Mouse (Mus musculus): ENCODE measurements around the gene Mccc2. TPM values are rescaled to one million over a fixed set of nuclear protein-coding genes. Genes with fewer than 3 reads are reported as not detected.

The Mccc2 gene
- polyA plus RNA-seq, 1 experiment from 2014 or later = 35.6 TPM

DNA sequence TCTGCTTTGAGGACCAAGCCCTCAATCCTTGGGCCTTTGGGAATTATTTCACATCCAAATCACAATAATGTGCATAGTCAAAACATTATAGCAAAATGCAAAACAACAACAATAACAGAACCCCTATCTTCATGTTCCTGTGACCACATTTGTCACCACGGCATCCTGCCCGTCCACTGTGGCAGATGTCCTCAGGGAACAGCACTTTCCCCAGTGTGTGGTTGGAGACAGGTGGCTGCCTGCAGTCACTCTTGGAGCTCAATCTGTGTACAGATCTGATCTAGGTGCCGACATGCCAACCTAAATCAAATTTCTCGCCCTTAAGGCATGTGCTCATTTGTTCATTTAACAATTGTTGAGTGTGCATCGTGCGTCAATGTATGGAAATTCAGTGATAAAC is 83.9 kb downstream of the Mccc2 start:
- no peak for DNase-seq
- no peak overlapping the region for H3K4me3 ChIP-seq (replicated peaks; ENCODE audit: low read depth, low read length)
- H3K9me3 ChIP-seq (ENCODE audit: control insufficient read depth, low read length) = no peaks in the 10 kb centered on the region
- no peak overlapping the region for H3K4me2 ChIP-seq (ENCODE audit: low read length)
- no peak overlapping the region for H3K27ac ChIP-seq (replicated peaks; ENCODE audit: low read depth, low read length)
- no peaks in the 10 kb centered on the region for H3K36me3 ChIP-seq (ENCODE audit: control insufficient read depth, insufficient read depth, low read length)
- 86% methylated on average over 6 of the region's 6 CpGs for WGBS
- H3K4me1 ChIP-seq (ENCODE audit: control insufficient read depth, insufficient read depth, low read length) = no peaks in the 10 kb centered on the region
- H3K9ac ChIP-seq (replicated peaks; ENCODE audit: low read length) = no peak overlapping the region
- H3K27me3 ChIP-seq (ENCODE audit: control insufficient read depth, insufficient read depth, low read length) = no peaks in the 10 kb centered on the region
- no peak for ATAC-seq (ENCODE audit: low FRiP score, low TSS enrichment)

DNA sequence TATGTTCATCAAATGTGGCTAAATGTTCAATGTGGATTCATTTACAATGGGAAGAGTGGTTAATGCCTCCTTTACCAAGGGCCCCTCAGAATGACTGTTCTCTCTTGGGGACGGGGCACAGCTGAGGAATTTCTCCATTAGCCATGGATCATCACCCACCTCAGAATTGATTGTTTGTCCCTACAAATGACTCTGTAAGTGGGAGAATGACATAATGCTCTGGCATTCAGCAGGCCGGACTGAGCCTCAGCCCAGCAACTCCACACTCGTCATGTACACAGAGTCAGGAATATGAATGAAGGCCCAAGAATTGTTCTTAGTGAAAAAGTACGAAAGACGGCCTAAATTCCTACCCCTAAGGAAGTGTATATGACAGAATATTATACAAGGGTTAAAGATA is 89.2 kb downstream of the Mccc2 start:
- Histone ChIP-seq H3K4me2 (ENCODE audit: low read length) (no peak overlapping the region), H3K27ac (replicated peaks; ENCODE audit: low read depth, low read length) (no peak overlapping the region), H3K9ac (replicated peaks; ENCODE audit: low read length) (no peak overlapping the region), H3K36me3 (ENCODE audit: control insufficient read depth, insufficient read depth, low read length) (no peaks in the 10 kb centered on the region), H3K9me3 (ENCODE audit: control insufficient read depth, low read length) (no peaks in the 10 kb centered on the region), H3K4me3 (replicated peaks; ENCODE audit: low read depth, low read length) (no peak overlapping the region), H3K4me1 (ENCODE audit: control insufficient read depth, insufficient read depth, low read length) (no peaks in the 10 kb centered on the region), H3K27me3 (ENCODE audit: control insufficient read depth, insufficient read depth, low read length) (no peaks in the 10 kb centered on the region)
- WGBS = 49% methylated on average over 5 of the region's 5 CpGs
- ATAC-seq (ENCODE audit: low FRiP score, low TSS enrichment) = no peak
- no peak for DNase-seq

DNA sequence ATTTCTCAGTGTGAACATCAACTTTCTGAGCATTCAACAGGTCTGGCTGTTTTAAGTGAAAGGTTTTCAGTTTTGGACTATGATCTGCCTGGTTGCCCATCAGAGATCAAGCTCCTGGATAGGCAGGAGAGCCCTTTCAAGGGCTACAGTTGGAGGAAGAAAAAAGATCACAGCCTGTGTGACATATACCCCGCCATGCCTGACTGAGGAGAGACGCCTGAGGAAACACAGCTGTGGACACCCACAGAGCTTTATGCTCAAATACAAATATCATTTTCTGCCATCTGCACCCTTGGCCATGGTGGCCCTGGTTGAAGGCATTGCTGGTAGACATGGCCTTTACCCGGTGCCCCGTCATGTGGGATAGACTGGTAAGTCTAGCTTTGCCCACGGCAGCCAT is 99.8 kb downstream of the Mccc2 start:
- WGBS = 82% methylated on average over 5 of the region's 5 CpGs
- Histone ChIP-seq H3K4me3 (replicated peaks; ENCODE audit: low read depth, low read length) (no peak overlapping the region), H3K36me3 (ENCODE audit: control insufficient read depth, insufficient read depth, low read length) (no peaks in the 10 kb centered on the region), H3K4me2 (ENCODE audit: low read length) (no peak overlapping the region), H3K9me3 (ENCODE audit: control insufficient read depth, low read length) (no peaks in the 10 kb centered on the region), H3K27ac (replicated peaks; ENCODE audit: low read depth, low read length) (no peak overlapping the region), H3K27me3 (ENCODE audit: control insufficient read depth, insufficient read depth, low read length) (no peaks in the 10 kb centered on the region), H3K4me1 (ENCODE audit: control insufficient read depth, insufficient read depth, low read length) (no peaks in the 10 kb centered on the region), H3K9ac (replicated peaks; ENCODE audit: low read length) (no peak overlapping the region)
- no peak for ATAC-seq (ENCODE audit: low FRiP score, low TSS enrichment)
- no peak for DNase-seq

GRCm38 (mm10) chr13:99900965-99901364 is 114.5 kb downstream of the Mccc2 start, which contains the start of gene Cartpt:
Gene Cartpt (minus strand): TSS chr13:99901091.
- Histone ChIP-seq H3K9ac (replicated peaks; ENCODE audit: low read length) (peak within 1 kb of the TSS; percentile 45), H3K27me3 (ENCODE audit: control insufficient read depth, insufficient read depth, low read length) (peaks cover 23% of the 10 kb centered on the region), H3K4me2 (ENCODE audit: low read length) (peak within 1 kb of the TSS; percentile 81), H3K27ac (replicated peaks; ENCODE audit: low read depth, low read length) (no peak within 1 kb of the TSS), H3K36me3 (ENCODE audit: control insufficient read depth, insufficient read depth, low read length) (no peaks in the 10 kb centered on the region), H3K9me3 (ENCODE audit: control insufficient read depth, low read length) (no peaks in the 10 kb centered on the region), H3K4me3 (replicated peaks; ENCODE audit: low read depth, low read length) (peak within 1 kb of the TSS; percentile 38), H3K4me1 (ENCODE audit: control insufficient read depth, insufficient read depth, low read length) (peaks cover 9% of the 10 kb centered on the region)
- 37% methylated on average over 9 of the region's 9 CpGs for WGBS
- DNase-seq = no peak
- ATAC-seq (ENCODE audit: low FRiP score, low TSS enrichment) = no peak

DNA sequence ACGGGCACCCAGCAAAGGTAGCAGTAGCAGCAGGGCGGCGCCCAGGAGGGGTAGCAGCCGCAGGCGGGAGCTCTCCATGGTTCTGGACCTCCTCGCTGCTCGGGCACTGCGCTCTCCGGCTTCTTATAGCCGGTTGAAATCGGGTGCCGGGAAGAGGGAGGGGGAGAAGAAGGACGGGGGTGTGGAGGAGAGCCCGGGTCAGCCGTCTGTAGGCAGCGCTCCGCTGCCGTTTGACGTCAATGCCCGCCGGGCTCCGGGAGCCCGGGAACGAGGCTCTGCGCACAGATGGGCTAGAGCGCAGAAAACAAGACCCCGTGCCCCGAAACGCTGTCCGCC is 114.9 kb downstream of the Mccc2 start:
- ATAC-seq (ENCODE audit: low FRiP score, low TSS enrichment) (peak; percentile 50), DNase-seq (peak; percentile 68)
- WGBS = 1% methylated on average over 30 of the region's 30 CpGs

DNA sequence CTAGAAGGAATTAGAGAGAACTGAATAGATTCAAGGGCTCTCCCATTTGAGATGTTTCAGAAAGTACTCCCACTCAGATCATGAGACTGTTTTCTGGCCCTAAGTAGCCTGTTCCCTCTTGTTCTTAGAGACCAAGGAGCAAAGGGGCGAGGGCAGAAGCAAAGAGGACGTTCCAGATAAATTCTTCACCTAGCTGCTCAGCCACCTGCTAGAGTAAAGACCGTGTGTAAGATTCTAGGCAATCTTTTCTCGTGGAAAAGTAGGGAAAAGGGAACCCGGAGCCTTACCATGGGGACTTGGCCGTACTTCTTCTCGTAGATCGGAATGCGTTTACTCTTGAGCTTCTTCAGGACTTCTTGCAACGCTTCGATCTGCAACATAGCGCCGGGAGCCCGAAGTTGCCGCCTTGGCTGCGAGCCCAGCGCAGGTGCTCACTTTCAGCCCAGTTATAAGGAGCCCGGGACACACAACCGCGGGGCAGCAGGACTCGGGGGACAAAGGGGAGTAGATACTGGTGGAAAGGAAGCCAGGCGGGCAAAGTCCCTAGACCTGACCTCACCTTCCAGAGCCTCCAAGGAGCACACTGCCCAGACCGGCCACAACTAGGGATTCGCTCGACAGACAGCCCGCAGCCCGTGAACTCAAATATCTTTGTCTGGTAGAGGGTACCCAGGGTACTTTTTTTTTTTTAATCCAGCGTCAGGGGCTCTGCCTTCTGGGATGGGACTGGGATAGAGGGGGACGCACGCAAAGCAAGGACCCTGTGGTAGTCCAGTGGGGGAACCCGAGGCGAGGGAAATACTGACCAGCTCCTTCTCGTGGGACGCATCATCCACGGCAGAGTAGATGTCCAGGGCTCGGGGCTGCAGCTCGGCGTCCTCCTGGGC is 115.5 kb downstream of the Mccc2 start:
- Histone ChIP-seq H3K4me1 (ENCODE audit: control insufficient read depth, insufficient read depth, low read length) (peaks cover 9% of the 10 kb centered on the region), H3K27me3 (ENCODE audit: control insufficient read depth, insufficient read depth, low read length) (peaks cover 23% of the 10 kb centered on the region), H3K36me3 (ENCODE audit: control insufficient read depth, insufficient read depth, low read length) (no peaks in the 10 kb centered on the region), H3K4me2 (ENCODE audit: low read length) (peak overlapping the region; percentile 81), H3K27ac (replicated peaks; ENCODE audit: low read depth, low read length) (no peak overlapping the region), H3K9me3 (ENCODE audit: control insufficient read depth, low read length) (no peaks in the 10 kb centered on the region), H3K9ac (replicated peaks; ENCODE audit: low read length) (peak overlapping the region; percentile 45), H3K4me3 (replicated peaks; ENCODE audit: low read depth, low read length) (peak overlapping the region; percentile 38)
- DNase-seq (peak; percentile 39), ATAC-seq (ENCODE audit: low FRiP score, low TSS enrichment) (no peak)
- WGBS = 4% methylated on average over 38 of the region's 38 CpGs

More for the DNA sequence above, 114.9 kb downstream of the Mccc2 start:
- peaks cover 23% of the 10 kb centered on the region for H3K27me3 ChIP-seq (ENCODE audit: control insufficient read depth, insufficient read depth, low read length)
- no peak overlapping the region for H3K27ac ChIP-seq (replicated peaks; ENCODE audit: low read depth, low read length)
- H3K4me3 ChIP-seq (replicated peaks; ENCODE audit: low read depth, low read length) = peak overlapping the region; percentile 38
- H3K4me1 ChIP-seq (ENCODE audit: control insufficient read depth, insufficient read depth, low read length) = peaks cover 9% of the 10 kb centered on the region
- H3K4me2 ChIP-seq (ENCODE audit: low read length) = peak overlapping the region; percentile 81
- no peaks in the 10 kb centered on the region for H3K36me3 ChIP-seq (ENCODE audit: control insufficient read depth, insufficient read depth, low read length)
- peak overlapping the region; percentile 45 for H3K9ac ChIP-seq (replicated peaks; ENCODE audit: low read length)
- no peaks in the 10 kb centered on the region for H3K9me3 ChIP-seq (ENCODE audit: control insufficient read depth, low read length)

GRCm38 (mm10) chr13:99898816-99899215 is 116.6 kb downstream of the Mccc2 start:
- no peak overlapping the region for H3K4me2 ChIP-seq (ENCODE audit: low read length)
- peak; percentile 14 for DNase-seq

More at GRCm38 (mm10) chr13:99898816-99899215, 116.6 kb downstream of the Mccc2 start:
- peaks cover 23% of the 10 kb centered on the region for H3K27me3 ChIP-seq (ENCODE audit: control insufficient read depth, insufficient read depth, low read length)
- H3K4me3 ChIP-seq (replicated peaks; ENCODE audit: low read depth, low read length) = no peak overlapping the region
- no peak overlapping the region for H3K9ac ChIP-seq (replicated peaks; ENCODE audit: low read length)
- H3K27ac ChIP-seq (replicated peaks; ENCODE audit: low read depth, low read length) = no peak overlapping the region
- no peaks in the 10 kb centered on the region for H3K36me3 ChIP-seq (ENCODE audit: control insufficient read depth, insufficient read depth, low read length)
- no peaks in the 10 kb centered on the region for H3K9me3 ChIP-seq (ENCODE audit: control insufficient read depth, low read length)
- H3K4me1 ChIP-seq (ENCODE audit: control insufficient read depth, insufficient read depth, low read length) = peaks cover 9% of the 10 kb centered on the region
- 25% methylated on average over 14 of the region's 14 CpGs for WGBS
- no peak for ATAC-seq (ENCODE audit: low FRiP score, low TSS enrichment)

All from midbrain, embryonic 14.5 days (tissue).